Mouse (Mus musculus): Measurements from ENCODE around the gene Hmg20a.

Gene Hmg20a

DNA sequence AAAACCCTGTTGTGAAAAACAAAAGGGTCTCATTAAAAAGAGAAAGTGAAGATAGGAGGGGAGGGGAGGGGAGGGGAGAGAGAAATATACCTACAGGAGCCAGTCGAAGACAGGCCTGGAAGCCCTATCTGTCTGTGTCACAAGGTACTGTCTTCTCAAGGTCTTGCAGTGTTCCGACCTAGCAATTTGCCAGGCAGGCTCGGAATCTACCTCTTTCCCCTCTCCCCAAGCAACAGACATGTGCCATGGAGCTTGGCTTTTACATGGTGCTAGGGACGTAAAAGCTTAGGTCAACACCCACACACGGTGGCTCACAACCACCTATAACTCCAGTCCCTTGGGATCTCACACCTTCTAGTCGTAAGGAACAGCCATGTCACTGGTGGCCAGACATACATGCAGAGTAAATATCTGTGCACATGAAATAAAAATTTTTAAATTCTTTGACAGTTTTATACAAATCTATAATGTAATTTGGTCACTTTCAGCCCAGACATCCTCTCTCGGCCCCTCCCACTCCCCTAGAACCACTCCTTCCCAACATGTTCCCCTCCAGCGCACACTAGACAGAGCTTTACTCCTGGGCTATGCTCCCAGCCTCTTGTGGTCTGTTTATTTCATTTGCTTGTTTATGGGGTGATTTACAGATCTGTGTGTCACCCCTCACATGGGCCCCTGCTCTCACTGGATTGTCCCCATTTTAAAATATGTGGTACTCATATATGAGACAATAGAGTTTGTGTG is 81.1 kb downstream of the Hmg20a start:
- no peak for DNase-seq

DNA sequence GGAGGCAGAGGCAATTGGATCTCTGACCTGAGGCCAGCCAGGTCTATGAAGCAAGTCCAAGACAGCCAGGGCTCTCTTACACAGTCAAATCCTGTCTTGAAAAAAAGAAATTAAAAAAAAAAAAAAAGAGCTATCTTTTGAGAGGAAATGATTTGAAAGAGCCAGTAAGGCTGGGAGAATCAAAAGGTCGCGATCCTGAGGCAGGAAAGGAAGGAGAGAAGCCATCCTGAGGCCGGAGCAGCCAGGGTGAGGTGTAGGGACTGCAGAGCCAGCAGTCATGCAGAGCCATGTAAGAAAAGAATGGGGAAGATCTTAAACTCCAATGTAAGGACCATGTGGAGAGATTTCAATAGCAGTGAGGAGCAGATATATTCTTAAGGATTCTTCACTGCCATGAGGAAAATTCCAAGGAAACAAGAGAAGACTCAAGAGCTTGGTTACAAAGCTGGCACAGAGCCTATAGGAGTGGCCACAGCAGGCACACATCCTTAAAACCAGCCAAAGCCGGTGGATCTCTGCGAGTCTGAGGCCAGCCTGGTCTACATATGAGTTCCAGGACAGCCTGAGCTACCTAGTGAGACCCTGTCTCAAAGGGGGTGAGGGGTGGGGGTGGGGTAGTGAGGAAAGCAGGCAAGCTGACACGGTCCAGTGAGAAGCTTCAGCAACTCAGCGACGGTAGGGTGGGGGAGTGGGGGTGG is 82.6 kb downstream of the Hmg20a start:
- DNase-seq, result no peak

DNA sequence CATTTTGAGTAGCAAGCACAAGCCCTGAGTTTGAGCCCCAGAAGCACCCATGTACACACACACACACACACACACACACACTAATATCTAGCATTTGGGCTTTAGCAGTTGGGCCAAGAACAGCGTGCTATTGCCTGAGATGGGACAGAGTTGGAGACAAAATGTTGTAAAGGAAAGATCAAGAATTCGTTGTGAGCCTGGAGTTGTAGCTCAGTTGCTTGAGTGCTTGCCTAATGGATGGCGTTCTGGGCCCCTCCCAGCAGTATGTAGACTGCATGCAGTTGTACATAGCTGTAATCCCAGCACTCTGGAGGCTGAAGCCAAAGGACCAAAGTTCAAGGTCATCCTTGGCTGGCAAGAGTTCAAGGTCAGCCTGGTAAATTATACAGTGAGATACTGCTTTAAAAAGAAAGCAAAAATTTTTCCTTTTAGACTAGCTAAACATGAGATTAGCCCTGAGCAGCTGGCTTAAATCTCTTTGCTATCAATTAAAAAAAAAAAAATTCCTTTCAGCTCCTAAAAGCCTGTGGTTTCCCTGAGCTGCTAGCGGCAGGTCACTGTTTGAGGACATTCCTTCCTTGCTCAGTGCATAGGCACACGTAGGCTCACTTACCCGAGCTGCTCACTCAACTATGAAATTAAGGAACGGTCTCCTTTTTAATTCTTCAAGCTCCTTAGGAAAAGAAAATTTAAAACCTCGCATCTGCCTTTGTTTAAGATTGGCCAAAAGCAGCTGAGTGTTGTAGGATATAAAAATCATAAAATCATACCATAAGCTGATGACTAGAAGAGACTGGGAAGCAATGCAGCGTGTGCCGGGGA is 83.5 kb downstream of the Hmg20a start:
- peak; percentile 58 to 74 for DNase-seq

DNA sequence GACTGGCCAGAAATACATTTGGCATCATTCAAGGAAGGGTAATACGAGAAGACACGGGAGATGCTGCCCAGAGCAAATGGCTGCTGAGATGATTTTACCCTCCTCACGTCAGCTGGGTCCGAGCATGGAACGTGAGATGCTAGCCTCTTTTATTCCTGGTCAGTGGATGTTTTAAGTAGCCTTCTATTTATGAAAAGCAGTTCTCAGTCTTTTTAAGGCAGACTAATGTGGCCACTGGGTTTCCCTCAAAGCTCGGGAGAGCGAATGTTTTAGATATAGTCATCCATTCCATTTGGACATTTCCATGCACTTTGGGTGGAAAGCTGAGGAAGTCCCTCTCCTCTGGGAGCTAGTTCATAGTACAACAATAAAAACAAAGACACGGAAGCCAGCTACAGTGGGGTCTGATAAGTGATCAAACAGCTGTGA is 84.1 kb downstream of the Hmg20a start:
- DNase-seq, result no peak

DNA sequence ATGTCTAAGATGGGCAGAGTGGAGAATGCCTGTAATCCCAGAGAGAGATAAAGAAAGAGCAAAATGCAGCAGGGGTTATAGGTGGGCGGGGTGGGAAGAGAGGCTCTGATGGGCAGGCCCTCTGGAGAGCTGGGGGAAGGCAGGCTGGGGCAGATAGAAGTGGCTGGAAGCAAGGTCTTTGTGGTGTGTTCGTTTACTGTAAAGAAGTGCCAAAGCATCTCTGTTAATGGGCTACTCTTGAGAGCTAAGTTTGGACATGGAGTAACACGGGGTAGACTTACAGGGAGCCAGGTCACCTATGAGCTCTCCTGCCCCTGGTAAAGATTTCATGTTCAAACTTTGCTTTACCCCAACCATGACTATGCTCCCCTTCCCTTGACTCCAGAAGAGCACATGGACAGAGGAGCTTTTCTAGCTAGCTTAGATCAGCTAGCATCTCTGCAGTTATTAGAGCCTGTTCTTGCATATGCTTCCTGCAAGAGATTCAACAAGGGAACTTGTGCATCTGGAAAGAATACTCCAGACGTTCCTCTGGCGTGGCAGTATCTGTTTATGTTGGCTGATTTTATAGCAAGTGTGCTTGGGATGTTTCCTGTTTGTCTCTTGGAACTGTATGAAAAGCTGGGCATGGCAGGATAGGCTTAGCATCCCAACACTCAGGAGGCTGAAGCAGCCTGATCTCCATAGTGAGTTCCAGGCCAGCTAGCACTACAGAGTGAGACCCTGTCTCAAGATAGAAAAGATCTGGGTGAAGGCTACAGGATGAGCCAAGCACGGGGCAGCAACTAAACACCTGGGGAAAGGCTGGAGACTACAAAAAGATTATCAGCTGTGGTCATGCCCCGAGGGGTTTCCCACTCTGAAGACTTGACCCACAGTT is 85.5 kb downstream of the Hmg20a start:
- DNase-seq, result no peak

DNA sequence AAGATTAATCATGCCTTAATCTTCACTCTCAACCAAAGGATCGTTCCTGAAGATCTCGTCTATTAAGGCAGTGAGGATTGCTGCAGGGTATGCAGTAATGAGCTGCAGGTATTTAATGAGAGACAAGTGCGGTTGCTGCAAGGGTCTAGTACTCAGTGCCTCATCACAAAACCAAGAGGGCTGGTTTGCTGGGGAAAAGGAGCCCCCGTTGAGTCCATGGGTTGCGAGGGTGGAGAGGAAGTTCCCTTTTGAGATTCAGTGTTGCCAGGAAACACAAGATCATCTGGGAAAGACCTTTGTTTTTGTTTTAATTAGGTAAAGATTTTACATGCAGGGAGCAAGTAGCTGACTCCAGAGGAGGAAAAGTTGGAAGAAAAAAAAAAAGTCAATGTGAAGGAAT is 86.1 kb downstream of the Hmg20a start:
- DNase-seq, result no peak

DNA sequence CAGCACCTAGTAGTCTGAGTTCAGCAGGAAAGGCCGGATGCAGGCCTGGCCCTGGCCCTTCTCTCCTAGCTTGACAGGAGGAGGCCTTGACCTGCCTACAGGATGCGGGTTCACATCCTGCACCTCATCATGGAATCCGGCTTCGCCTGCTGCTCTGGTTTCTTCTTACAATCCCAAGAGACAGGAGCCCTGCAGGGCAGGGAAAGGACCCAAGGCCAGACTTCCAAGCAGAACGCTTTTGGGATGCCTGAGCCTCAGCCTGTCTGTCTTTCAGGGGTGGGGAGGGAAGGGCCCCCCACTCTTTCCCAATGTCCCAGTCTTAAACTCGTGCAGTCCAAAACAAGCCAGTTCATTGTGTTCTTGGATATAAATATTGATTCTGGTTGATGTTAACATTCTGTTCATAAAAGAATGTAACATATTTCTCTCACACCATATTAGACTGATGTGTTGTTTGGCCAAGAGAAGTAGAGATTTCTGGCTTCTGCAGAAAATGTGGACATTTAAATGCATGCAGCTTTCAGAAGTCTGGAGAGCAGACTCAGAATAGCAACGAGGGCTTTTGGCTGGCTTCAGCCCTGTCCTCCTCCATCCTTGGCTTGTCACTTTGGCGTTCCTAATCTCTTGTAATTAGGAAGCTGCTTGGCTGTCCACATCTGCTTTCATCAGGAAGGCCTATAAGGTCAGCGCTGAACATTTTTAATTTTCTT is 86.8 kb downstream of the Hmg20a start:
- peak; percentile 64 to 85 for DNase-seq

DNA sequence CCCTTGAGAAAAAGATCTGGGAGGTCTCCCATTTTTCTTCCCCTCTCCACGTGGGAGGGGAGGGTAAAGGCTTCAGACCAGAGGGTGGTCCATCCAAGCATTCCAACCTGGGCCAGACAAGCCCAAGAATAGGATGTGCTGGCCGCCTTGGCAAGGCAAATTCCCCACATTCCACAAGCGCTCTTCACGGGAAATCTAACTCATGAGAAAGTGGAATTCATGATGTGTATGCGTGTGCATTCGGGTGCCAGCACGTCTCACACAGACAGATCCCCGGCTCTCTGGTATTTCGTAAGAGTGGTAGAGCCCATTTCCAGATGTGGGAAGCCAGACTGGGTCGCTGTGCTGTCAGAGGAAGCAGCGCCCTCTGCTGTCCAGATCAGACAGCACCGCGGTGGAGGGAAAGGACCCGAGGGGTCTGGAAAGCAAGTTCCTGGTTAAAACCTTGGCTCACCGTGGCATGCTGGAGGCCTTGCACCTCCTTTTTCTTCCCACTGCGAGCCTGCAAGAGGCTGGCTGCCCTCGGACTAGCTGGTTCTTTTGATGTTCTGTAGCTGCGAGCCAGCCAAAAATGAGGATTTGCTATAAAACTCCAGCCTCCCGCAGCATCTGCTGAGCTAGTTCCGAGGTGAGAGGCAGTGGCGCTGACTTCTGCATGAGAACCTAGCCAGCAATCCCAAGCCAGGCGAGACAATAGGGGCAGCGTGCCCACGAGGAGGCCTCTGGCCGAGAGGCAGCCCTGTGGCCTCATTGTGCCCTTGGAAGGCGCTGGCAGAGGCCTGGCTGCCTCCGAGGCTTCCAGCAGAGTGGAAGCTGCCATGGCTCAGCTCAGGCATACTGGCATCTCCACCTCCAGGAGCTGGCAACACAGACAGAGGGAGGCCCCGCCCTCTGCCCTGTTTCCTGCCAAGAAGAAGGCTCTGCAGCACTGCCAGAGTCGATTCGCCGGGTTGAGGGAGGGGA is 87.7 kb downstream of the Hmg20a start:
- peak; percentile 94 to 95 for DNase-seq

DNA sequence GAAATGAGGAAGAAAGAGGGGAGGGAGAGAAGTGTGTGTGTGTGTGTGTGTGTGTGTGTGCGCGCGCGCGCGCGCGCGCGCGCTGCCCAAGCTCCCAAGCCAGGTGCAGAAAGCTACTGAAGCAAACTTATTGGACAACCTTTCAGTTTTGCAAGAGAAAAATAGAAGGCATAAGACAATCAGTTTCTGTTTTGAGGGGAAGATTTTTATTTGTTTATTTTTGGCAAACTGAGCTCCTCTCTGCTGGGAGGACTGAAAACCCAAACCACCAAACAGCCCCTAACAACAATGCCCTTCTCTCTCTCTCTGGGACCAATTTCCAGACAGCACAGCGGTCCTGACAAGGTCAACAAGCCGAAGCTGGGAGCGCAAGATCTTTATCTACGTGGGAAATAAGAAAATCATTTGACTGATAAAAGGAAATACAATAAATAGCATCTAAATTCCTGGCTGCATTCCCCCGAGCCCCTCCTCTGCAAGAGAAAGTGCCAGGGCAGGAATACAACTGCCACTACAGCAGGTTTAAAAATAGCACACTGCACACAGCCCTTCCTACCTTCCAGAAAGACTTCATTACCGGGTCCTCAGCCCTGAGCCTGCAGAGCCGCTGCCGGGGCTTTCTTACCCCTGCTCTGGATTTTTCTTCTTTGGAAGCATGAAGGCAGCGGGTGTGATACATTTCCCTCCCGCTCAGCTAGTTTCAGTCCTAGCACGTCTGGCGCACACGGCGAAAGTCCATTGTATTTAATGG is 88.7 kb downstream of the Hmg20a start:
- DNase-seq, result peak; percentile 43 to 61

DNA sequence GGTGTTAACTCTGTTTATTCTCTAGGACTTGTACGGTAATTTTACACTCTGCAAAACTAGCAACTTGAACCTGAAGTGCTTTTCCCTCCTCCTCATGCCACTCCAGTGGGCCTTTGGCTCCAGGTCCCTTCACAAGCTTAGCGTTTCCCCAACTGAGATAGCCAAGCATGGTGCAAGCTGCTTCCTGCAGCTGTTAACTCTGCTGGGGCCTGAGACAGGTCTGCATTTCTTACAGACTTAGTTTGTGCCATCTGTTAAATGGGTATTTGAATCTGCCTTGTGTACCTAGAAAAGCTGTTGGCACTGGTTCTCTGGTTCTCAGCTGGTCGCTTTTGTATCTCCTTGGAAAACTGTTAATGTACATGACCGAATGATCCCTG is 89.3 kb downstream of the Hmg20a start:
- no peak for DNase-seq

DNA sequence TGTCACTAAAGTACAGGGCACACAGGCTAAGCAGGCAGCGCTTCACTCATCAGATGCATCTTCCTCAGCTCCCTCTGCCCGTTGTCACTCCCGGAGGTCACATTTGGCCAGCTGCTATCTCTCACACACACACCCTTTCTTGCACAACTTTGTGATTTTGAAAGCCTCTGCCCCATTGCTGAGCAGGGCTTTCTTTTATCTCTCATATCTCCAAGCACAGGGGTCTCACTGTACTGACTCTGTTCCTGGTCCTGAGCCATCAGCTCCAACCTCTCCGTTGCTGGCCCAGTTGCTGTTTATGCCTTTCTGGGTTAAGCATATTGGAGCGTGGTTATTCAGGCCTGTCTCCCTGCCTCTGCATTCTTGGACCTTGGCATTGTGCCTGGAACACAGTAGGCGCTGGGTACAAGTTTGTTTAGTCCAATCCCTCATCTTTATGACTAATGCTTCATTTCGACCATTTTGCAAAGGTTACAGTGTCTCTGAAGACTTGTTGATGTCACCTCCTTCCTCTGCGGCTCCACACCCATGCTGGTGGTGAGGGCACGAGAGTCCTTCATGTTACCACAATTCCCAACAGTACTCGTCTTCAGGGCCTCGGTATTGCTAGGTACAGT is 90.5 kb downstream of the Hmg20a start:
- peak; percentile 63 to 80 for DNase-seq

DNA sequence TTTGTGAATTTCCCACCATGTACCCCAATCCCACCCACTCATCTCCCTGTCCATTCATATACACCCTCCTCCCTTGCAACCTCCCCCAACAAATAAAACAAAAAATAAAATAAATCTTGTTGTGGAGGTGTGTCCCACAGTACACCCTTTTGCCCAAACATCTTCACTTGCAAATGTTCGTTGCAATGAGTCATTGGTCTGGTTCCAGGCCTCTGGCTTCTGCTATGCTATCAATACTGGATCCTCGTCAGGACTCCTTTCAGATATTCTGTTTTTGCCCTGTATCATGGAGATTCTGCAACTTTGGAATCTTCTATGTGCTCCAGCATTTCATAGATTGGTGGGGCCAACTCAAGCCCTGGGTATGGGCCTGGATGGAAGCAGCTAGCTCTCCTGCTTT is 91.9 kb downstream of the Hmg20a start:
- DNase-seq, result no peak

DNA sequence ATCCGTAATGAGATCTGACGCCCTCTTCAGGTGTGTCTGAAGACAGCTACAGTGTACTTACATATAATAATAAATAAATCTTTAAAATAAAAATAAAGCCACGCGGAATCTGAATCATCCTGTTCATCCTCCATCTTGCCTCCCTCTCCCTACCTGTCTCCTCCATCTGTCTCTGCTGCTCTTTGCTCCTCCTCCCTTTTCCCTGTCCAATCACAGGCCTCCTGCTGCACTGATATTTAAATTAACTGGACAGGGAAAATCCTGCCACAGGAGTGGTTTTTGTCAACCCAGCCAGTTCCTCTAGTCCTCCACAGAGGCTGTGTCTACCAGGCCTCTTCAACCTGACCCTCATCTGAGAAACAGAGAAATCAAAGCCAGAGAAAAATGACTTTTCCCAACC is 94.1 kb downstream of the Hmg20a start:
- no peak for DNase-seq

DNA sequence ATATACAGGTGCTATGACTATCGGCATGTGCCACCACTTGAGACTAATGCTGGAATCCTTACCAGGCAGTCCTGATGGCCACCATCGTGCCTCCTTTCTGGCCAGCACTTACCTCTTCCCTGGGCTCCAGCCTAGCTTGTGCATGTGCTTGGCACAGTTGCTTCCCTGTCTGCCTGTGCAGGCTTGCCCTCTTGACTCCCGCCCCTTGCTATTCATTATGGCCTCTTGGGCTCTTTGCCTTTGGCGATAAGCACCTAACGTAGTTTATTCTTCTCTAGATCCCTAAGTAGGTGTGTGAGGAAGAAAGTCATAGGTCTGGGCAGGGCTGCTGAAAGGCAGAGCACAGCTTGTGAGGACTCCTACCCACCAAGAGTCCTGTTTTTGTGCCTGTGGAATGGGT is 96.7 kb downstream of the Hmg20a start:
- no peak for DNase-seq

DNA sequence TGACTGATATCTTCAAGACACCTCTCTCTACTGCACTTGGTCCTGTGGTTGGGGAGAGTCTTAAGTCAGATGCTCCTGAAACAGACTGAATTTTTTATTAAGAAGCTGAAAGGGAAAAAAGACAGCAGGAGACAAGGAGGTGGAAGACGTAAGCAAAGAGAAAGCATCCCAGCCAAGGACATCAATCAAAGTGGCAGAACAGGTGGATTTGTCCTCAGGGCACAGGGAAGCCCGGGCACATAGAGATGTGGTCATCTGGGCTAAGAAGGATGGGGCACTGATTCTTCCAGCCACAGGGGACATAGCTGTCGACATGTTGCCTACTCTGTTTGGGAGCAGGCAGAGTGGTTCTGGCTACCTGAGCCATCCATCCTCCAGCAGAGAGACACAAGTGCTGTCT is 97.8 kb downstream of the Hmg20a start:
- DNase-seq, result no peak

DNA sequence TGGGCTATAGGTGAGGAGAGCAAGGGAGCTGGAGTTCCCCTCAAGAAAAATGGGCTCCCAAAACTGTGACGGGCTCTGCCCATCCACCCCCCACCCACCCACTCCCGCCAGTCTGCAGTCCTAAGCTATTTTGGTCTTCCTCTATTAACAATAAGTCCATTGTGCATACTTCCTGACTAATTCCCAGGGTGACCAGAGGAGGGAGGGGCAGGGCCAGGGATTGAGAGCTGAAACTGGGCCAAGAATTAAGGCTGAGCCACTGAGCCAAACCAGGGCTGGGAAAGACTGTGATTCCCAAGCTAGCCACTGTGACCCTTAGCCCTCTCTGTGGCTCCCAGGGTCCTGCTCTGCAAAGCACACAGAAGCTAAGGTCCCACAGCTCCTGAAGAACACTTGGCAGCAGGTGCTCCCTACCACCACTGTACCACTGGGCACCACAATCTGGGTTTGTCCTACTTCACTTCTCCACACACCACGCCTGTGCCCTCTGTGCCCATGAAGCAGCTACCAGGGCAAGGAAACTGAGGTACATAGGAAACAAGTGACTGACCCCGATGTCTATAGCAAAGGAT is 98.4 kb downstream of the Hmg20a start:
- DNase-seq, result peak; percentile 73 to 74

DNA sequence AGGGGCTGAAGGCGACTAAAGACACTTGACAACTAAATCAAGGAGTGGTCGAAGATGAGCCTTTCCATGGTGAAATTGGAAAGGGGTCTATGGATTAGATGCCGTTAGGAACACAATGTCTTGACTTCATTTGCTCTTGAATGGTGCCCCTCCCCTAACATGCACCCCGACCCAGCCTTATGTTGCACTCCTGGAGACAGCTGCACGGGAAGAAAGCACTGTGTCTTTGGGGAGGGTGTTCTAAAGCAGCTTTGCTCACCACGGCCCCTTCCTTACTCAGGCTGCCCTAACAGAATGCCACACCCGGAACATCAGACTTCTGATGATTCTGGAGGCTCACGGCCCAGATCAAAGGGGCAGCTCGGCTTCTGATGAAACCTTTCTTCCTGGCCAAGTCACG is 103.9 kb downstream of the Hmg20a start:
- no peak for DNase-seq

DNA sequence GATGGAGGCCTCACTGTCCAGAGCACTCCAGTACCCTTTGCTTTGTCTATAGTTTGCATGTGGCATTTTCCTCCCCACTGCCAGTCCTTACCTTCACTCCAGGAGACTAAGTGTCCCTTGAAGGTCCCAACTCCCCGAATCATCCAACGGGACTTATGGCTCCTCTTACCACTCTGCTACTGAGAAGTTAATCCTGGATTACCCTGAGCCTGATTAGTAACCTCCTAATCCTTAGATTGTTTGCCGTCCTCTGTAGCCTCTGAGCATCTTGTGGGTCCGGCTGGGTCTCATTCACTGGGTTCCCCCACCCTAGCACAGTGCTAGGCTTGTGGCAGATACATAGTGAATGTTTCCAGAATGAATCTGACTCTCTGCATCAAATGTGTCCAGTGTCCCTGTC is 109.5 kb downstream of the Hmg20a start:
- no peak for DNase-seq

DNA sequence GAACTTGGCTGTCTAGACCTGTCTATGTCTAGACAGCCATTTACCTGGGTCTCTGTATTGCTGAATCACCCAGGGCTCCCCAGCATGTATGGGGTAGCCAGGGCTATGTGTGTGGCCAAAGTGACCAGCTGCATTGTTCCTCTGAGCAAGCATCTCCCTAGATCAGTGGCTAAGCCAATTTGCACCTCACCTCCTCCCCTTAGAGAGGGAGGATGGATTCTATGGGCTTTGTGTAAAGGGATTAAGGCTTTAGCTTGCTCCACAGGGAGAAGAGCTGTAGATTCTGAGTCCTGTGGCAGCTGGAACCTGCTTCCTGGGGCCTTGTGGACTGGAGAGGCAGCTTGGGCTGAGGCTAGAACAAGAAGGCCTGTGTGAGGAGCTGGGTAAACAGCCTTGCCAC is 113.6 kb downstream of the Hmg20a start:
- DNase-seq, result no peak
